Mouse (Mus musculus) olfactory bulb, adult 2 months (tissue): ENCODE measurements at regions not wholly inside any gene's neighbourhood (a gene's known extent, or its start where the extent isn't known, plus 50 kb on each side); places are given as distances from the start of the nearest gene placed in this dataset.

Experiments
- H3K27ac ChIP-seq: fragments of 200-500 bp; 2 replicates; pipeline ENCODE4 v1.5.1; 2012; ENCODE audit warnings: low read depth, low read length; ENCODE audit not compliant: insufficient read depth
- H3K4me1 ChIP-seq: fragments of 200-500 bp; 2 replicates; pipeline ENCODE4 v1.6.1; 2012; ENCODE audit warnings: low read length; ENCODE audit not compliant: control insufficient read depth, insufficient read depth
- H3K4me3 ChIP-seq: fragments of 200-500 bp; 2 replicates; pipeline ENCODE4 v1.5.1; 2012; ENCODE audit warnings: mild to moderate bottlenecking, low read depth, low read length, moderate library complexity; ENCODE audit not compliant: insufficient read depth
- CTCF ChIP-seq: fragments of 200-500 bp; IDR thresholded peaks from 2 replicates; pipeline ENCODE4 v1.5.1; 2012; ENCODE audit warnings: low read depth, mild to moderate bottlenecking, low read length, moderate library complexity; ENCODE audit not compliant: insufficient read depth
- POLR2A ChIP-seq: fragments of 200-500 bp; IDR thresholded peaks from 2 replicates; pipeline ENCODE4 v1.6.1; 2012; ENCODE audit warnings: mild to moderate bottlenecking, low read depth, low read length, moderate library complexity; ENCODE audit not compliant: insufficient read depth
- WGBS: fragments of 180-500 bp; shearing (Covaris S2); methylation state at CpG from one replicate; pipeline ENCODE4 v1.1.7; 2018; 5-methylcytosine and 5-hydroxymethylcytosine counted together

DNA sequence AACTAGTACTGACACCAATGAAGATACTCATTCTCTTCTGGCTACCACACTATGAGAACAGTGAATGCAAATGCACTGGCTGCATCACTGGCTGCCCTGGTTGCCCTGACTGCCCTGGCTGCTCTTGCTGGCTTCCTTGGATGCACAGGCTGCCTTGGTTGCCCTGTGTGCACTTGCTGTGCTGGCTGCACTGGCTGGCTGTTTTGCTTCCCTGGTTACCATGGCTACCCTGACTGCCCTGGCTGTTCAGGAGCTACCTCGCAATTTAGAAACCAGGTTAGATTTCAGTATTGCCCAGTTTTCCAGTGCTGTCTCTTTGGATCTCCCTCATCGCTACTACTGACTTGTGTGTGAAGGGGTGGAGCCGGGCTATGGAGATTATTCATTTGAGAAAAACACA lies 175.7 kb downstream of the Fat4 start:
- Histone ChIP-seq H3K4me3 (no peak overlapping the region), H3K4me1 (0 out of 2 replicates have a peak, but pooled peaks cover 2% of the 10 kb centered on the region), H3K27ac (no peak overlapping the region)
- TF ChIP-seq CTCF = no peak
- WGBS = 79% methylated on average over 3 of the region's 3 CpGs

DNA sequence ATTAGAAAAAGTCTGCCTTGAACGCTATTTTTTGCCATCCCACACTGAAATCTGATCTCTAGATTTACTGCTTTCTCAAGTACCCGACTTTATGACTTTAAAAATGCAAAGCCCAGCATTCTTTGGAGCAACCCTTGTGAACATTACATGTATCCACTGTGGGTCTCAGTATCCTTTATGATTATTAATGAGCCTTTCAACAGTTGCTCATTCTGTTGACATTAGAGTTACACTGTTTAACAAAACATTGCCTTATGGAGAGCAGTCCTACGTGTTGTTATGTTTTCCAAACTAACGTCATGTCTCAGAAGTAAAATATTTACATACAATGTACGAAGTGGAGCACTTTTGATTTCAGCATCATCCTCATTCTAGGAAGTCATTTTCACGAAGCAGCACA lies 178.7 kb downstream of the Fat4 start:
- 85% methylated on average over 6 of the region's 6 CpGs for WGBS
- no peak overlapping the region for H3K27ac ChIP-seq
- TF ChIP-seq POLR2A (no peak), CTCF (no peak)

DNA sequence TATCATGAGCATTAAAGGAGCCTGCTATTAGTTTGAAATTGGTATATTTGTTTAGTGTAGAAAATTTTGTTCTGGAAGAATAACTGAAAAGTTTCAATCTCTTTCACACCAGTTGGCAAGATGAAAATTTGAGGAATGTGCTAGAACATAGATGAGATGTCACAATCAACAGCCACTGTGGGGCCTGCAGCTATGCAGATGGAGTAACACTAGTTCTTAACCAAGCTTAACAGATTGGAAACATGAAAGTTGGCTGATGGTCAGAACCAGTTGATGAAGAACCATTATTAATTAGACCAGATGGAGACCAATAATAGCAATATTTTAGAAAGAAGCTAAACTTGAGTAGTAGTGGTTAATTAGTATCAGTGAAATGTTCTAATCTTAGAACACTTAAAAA lies 182.3 kb downstream of the Fat4 start:
- H3K4me1 ChIP-seq = no peaks in the 10 kb centered on the region
- no peak overlapping the region for H3K27ac ChIP-seq
- TF ChIP-seq CTCF (no peak), POLR2A (no peak)
- no peak overlapping the region for H3K4me3 ChIP-seq

More for the DNA sequence above, 178.7 kb downstream of the Fat4 start:
- Histone ChIP-seq H3K4me1 (0 out of 2 replicates have a peak, but pooled peaks cover 2% of the 10 kb centered on the region), H3K4me3 (no peak overlapping the region)

DNA sequence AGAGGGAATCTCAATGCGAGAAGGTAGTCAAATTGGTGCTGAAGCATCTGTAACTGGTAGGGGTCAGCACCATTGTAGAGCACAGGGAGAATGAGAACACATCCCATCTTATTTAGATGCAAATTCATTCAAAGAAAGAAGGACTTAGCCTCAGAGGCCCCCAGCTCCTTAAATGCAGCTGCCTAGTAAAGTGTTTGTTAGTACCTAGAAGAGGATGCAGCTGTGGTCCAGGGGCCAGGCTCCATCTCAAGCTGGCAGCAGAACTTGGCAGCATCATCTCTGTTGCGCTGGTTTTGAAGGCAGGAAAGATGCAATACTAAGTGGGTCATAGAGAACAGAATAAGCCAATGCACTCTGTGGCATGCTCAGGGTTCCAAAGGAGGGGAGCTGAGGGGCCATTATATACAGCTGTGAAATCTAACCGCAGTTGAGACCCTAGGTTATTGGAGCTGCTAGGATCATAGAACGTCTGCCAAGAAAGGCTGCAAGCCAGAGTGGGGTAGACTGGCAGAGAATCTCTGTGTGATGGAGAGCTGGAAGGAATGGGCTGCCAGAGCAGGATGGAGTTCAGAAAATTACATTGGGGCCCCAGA lies 196.0 kb downstream of the Fat4 start:
- H3K4me1 ChIP-seq = no peaks in the 10 kb centered on the region
- TF ChIP-seq POLR2A (no peak), CTCF (no peak)
- 61% methylated on average over 4 of the region's 4 CpGs for WGBS
- H3K27ac ChIP-seq = no peak overlapping the region
- H3K4me3 ChIP-seq = no peak overlapping the region

DNA sequence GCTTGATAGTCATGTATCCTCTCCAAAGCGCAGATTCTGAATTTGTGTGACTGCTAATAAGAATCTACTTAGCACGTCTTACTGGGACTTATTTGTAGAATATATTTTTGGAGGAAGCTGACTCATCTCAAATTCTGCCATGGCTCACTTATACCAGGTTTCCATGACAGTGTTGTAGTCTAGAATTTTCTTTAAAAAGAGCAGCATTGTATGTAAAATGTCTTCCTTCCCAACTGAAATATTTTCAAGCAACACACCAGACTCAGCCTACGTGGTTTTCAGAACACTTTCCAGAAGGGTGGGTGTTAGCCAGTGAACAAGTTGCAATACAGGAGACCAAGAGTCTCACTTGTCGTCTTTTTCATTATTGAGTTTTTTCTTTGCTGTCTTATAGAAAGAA lies 202.2 kb downstream of the Fat4 start:
- Histone ChIP-seq H3K4me1 (no peaks in the 10 kb centered on the region), H3K4me3 (no peak overlapping the region), H3K27ac (no peak overlapping the region)
- TF ChIP-seq POLR2A = no peak
- no peak for TF ChIP-seq CTCF
- 52% methylated on average over 4 of the region's 4 CpGs for WGBS

DNA sequence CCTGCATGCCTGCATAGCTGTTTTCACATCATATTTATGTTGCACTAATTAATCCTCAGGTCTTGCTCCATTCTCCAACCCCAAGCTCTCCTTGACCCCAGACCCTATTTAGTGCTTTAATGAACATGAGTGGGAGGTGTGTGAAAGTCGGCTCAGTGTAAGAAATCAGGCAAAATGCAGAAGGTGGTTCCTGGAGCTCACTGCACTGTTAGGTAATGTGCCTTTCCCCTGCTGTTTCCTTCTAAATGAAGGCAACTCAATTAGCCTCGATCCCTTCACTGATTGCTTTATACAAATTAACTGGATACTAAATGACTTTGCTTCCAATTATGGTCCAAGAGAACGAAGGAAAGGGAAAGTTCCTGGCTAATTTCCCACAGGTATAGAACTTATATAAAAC lies 215.6 kb downstream of the Fat4 start:
- H3K4me1 ChIP-seq = no peaks in the 10 kb centered on the region
- H3K4me3 ChIP-seq = no peak overlapping the region
- no peak overlapping the region for H3K27ac ChIP-seq
- WGBS = 74% methylated on average over 3 of the region's 3 CpGs
- TF ChIP-seq POLR2A = no peak
- TF ChIP-seq CTCF = no peak

DNA sequence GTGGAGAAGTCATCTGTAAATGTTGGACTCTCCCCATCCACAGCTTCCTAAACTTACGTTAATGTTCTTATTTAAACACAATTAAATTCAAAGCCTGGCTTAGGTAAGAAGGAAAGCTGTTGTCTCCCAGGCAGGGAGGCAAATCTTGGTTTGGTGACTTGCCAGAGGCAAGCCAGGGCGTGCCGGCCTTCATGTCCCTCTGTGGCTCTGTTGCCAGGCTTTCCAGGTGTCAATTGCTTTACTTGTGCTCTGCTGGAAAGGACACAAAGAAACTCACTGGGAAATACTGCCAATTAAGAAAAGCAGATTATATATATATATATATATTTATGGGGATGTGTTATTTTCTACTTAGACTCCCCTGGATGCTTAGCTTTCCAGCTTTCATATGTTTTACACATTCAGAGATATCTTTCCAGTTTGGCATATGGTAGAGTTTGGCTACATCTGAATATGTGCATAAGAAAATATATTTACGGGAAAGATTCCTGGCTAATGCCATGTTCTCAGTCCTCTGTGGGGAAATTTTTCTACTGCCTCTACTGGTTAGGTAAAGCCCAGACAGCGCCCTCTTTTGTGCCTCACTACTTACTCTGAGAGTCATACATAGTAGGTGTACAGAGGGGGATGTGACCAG lies 223.1 kb downstream of the Fat4 start:
- H3K27ac ChIP-seq = no peak overlapping the region
- no peak for TF ChIP-seq CTCF
- TF ChIP-seq POLR2A = no peak
- WGBS = 89% methylated on average over 5 of the region's 5 CpGs
- no peak overlapping the region for H3K4me3 ChIP-seq
- no peaks in the 10 kb centered on the region for H3K4me1 ChIP-seq

DNA sequence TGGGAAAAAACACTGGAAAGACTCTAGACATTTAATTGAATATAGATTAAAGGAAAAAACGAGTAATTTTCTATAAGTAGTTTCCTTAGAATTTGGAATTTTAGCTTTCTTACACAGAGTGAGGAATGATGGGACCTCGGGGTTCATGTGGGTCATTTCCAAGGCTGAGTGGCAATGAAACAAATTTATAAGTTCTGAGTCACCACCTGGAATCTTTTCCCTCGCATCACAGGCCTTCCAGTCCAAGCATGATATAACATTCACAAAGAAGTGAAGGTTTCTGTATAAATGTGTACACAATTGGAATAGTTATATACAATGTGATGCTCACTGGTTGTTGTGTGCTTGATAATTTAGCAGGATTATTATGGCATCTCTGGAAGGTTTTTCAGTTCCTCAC lies 227.3 kb downstream of the Fat4 start:
- WGBS = 91% methylated on average over 3 of the region's 3 CpGs
- no peak overlapping the region for H3K4me3 ChIP-seq
- TF ChIP-seq POLR2A (no peak), CTCF (no peak)
- H3K27ac ChIP-seq = no peak overlapping the region
- no peaks in the 10 kb centered on the region for H3K4me1 ChIP-seq

DNA sequence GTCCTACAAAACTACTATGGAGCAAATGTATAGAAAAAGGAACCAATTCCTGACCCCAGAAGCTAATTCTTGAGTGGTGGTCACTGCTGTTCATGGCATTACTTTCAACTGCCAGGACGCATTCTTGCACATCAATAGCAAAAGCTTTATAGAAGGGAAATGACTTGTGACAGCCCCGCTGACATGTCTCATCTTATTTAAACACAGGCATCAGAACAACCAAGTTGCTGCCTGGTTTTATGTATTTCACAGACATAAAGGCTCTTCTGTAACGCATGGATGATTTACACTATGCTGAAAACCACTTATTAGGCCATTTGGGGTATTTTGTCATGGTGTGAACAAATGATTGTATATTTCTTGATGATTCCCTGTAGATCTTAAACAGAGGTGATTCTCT lies 228.1 kb downstream of the Fat4 start:
- Histone ChIP-seq H3K27ac (no peak overlapping the region), H3K4me3 (no peak overlapping the region), H3K4me1 (no peaks in the 10 kb centered on the region)
- WGBS = 93% methylated on average over 3 of the region's 3 CpGs
- TF ChIP-seq POLR2A (no peak), CTCF (no peak)

DNA sequence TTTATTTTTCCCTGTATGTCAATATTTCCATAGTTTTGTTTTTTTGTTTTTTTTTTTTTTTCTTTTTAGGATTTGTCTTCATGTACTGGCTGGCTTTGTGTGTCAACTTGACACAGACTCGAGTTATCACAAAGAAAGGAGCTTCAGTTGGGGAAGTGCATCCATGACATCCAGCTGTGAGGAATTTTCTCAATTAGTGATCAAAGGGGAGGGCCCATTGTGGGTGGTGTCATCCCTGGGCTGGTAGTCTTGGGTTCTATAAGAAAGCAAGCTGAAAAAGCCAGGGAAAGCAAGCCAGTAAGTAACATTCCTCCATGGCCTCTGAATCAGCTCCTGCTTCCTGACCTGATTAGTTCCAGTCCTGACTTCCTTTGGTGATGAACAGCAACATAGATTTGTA lies 228.7 kb downstream of the Fat4 start:
- WGBS = 31% methylated on average over 1 of the region's 1 CpGs
- TF ChIP-seq CTCF = no peak
- TF ChIP-seq POLR2A = no peak
- Histone ChIP-seq H3K27ac (no peak overlapping the region), H3K4me1 (no peaks in the 10 kb centered on the region), H3K4me3 (no peak overlapping the region)

DNA sequence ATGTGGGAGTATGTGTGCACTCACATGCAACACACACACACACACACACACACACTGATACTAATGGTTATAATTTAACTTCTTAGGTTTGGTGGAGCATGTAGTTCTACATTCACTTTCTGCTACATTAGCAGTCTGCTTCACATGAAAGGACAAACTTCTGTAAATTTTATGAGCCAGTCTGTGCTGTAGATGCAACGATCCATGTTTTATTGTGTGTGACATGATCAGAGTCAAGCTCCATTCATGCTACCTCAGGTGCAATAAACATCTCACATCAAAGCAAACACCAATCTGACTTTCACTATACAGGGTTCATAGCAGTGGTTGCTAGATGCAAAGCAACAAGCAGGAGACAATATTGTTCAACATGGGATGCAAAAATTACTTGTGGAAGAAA lies 235.5 kb downstream of the Fat4 start:
- Histone ChIP-seq H3K27ac (no peak overlapping the region), H3K4me1 (no peaks in the 10 kb centered on the region), H3K4me3 (no peak overlapping the region)
- 87% methylated on average over 1 of the region's 1 CpGs for WGBS
- TF ChIP-seq POLR2A (no peak), CTCF (no peak)
